Mouse (Mus musculus) stomach, postnatal 0 days (tissue): ENCODE data around the gene Tmem132d.

Source experiments
- CTCF ChIP-seq: IDR thresholded peaks from 2 replicates; pipeline ENCODE4 v1.5.1; 2016; ENCODE audit warnings: antibody characterized with exemption, low read depth, mild to moderate bottlenecking, moderate library complexity
- EP300 ChIP-seq: optimal IDR thresholded peaks from 2 replicates; pipeline ENCODE3; 2016; ENCODE audit warnings: antibody characterized with exemption

- no peak for TF ChIP-seq CTCF
- TF ChIP-seq EP300, result no peak
Observed at GRCm38 (mm10) chr5:128119171-128119570, 313.7 kb downstream of the Tmem132d start.
